Mouse (Mus musculus) retina, postnatal 1 day (tissue): ENCODE measurements at regions not wholly inside any gene's neighbourhood (a gene's known extent, or its start where the extent isn't known, plus 50 kb on each side); places are given as distances from the start of the nearest gene placed in this dataset.

Source experiments
- DNase-seq: peaks from one replicate; pipeline ENCODE4 v3.0.0-alpha.2; 2012

DNA sequence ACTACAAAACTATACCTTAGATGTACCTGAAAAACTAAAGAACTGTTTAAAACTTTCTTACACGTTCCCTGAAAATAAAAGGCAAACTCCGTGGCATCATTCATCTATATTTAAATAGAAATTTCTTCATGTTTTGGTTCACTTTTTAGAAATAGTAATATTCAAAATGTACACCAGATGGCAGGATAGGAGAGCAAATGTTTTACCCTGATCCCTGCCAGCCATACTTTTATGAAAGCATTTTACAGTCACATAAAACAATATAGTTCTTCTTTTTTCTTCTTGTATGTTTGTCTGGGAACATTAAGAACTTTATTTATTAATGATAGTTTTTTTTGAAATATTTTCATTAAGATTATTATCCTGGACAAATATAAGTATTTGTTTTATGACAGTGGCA, 68.5 kb downstream of the 4921530L21Rik start:
- DNase-seq, result peak; percentile 6

DNA sequence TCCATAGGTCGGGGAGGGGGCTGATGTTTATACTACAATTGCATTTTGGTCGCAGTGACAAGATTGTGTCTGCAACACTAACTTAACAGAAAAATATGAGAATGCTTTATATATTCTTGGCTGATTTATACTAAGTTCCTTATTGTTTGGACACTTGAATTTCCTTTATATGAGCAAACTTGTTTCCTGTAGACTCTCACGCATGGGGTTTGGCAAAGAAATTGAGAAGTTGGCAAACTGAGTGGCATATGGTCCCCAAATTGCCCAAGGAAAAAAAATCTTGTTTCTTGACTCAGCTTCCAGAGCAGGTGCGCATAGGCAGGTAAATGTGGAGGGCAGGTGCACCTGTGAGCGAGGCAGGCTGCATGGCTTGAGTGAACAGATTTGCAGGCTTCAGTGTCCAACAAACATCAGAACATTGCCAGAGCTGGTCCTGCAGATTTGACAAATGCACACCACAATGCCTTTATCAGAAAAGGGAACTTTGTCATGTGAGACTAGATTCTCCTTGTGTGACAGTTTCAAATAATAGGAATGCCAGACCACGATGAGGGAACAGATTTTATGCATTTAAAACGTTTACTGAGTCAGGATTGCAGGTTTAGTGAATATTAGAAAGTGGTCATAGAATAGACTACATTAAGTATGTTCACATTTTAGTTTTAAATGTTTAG, 75.1 kb downstream of the 4921530L21Rik start:
- DNase-seq, result no peak

DNA sequence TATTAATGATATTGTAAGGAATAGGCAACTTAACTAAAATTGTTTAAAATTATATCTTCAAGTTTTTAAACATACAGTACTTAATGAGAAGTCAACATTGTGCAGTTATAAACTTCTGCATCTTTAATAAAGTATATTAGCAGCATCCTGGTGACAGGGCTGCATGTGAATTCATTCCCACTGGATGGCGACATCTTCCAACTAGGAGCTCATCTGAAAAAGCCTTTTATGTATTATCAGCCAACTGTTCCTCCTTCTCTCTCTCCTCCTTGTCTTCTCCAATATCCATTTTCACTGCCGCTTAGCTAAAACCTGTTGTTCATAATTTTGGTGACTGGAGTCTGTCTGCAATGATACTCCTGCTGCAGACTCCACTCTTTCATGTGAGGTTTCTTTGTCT, 103.0 kb downstream of the 4921530L21Rik start:
- peak; percentile 27 for DNase-seq

DNA sequence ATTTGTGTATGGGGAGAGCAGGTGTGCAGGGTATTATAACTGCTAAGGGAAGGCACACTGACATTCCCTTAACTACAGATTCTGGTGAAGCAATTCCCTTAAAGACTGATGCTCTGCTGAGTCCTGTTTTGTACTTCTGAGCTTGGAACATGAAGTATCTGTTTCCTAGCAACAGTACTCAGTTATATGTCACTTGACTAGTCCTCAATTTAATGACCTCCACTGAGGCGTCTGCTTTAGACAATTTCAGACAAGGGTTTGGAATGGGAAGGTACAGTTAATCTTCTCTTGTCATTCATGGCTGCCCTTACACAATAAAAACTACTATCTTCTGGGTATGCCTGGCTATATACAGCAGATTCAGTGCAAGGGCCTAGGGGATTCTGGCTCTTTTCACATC, 117.3 kb downstream of the 4921530L21Rik start:
- no peak for DNase-seq

DNA sequence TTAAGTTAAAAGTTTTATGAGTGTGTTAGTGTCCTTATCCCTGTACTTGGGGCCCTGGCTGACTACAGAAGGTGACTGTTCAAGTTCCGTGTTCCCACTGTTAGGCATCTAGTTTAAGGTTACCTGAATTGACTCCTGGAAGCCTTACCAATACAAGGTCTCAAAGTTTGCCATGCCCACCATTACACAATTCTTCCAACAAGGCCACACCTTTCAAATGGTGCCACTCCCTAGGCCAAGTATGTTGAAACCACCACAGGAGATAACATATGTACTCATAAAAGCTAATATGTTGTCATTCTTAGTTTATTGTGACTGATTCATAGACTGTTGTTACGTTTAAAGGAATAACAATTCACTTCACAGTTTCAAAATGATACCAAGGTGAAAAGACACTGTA, 140.6 kb downstream of the 4921530L21Rik start:
- DNase-seq, result no peak
